Mouse (Mus musculus): Measurements from ENCODE around the gene Vmn2r101. TPM values are rescaled to one million over a fixed set of nuclear protein-coding genes. Genes with fewer than 3 reads are reported as not detected.

Gene Vmn2r101
- not detected in 2 replicates for polyA plus RNA-seq (2015; fragmentation: Nextera tagmentation; extraction: Ambion mirVana)

DNA sequence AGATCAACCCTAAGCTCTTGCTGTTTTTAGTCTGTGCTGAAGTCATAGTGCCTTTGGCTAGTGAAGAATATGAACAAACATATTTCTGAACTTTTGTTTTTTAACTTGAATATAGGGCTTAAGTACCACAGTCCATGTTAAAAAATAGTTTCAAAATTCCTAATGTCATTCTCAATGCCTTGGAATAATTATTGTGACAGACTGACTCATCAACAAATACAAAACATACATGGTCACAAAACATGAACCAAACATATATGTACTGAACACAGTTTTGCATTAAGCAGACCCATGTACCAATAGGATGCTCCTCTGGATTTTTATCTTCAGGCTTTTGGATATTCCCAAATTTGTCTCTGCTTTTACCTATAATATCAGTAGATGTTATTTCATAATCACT, at the start of gene Vmn2r101:
Vmn2r101 (plus strand) TSS at position 301 of the 400 bp plus-strand sequence.
- no peak for ATAC-seq (ENCODE audit: insufficient read depth)
- Histone ChIP-seq H3K27ac (replicated peaks) (no peak within 1 kb of the TSS), H3K9me3 (replicated peaks) (no peaks in the 10 kb centered on the region), H3K36me3 (replicated peaks) (no peaks in the 10 kb centered on the region), H3K27me3 (no peaks in the 10 kb centered on the region), H3K4me2 (no peak within 1 kb of the TSS), H3K4me3 (replicated peaks) (no peak within 1 kb of the TSS), H3K9ac (no peak within 1 kb of the TSS), H3K4me1 (replicated peaks) (no peaks in the 10 kb centered on the region)

DNA sequence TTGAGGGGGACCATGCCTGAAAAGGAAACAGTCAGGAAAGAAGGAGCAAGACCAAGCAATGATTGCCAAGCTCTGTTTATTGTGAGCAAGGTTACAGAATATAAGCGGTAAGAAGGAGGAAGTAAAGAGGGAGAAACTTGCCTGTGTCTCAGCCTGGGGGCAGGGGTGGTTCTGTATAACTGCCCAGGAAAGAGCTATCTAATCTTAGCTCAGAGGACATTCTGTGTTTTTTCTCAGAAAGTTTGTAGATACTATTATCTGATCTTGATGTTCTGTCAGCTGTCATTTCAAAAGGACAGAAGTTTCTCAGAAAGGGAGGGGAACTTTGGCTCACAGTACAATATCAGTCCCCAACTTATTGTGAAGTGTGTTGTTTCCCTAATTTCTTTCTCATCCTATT, 52.3 kb downstream of the Vmn2r101 start:
- Histone ChIP-seq H3K9ac (no peak overlapping the region), H3K9me3 (replicated peaks) (no peaks in the 10 kb centered on the region; the same call in 1 of the 2 replicates), H3K27me3 (no peaks in the 10 kb centered on the region), H3K27ac (replicated peaks) (no peak overlapping the region), H3K4me3 (replicated peaks) (no peak overlapping the region), H3K4me2 (no peak overlapping the region), H3K36me3 (replicated peaks) (no peaks in the 10 kb centered on the region), H3K4me1 (replicated peaks) (no peaks in the 10 kb centered on the region)
- WGBS (ENCODE audit: insufficient replicate concordance): 71% methylated on average over 1 of the region's 1 CpGs
- no peak for ATAC-seq (ENCODE audit: insufficient read depth)

DNA sequence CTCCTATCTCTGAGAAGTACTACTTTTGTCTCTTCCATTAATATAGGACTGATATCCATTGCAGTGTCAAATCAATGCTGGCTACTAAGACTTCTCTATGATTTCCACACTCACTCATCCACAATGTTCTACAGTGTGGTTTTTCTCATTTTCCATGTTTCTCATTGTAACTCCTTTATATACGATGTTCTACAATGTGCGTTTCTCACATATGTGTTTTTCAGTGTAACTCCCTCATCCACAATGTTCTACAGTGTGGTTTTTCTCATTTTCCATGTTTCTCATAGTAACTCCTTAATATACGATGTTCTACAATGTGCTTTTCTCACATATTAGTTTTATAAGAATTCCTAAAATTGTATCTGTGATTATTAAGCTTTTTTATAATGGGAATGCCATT, 81.4 kb downstream of the Vmn2r101 start:
- Histone ChIP-seq H3K27me3 (no peaks in the 10 kb centered on the region), H3K4me1 (replicated peaks) (no peaks in the 10 kb centered on the region), H3K27ac (replicated peaks) (no peak overlapping the region), H3K4me2 (no peak overlapping the region), H3K4me3 (replicated peaks) (no peak overlapping the region), H3K9ac (no peak overlapping the region), H3K9me3 (replicated peaks) (no peaks in the 10 kb centered on the region), H3K36me3 (replicated peaks) (no peaks in the 10 kb centered on the region)
- ATAC-seq (ENCODE audit: insufficient read depth): no peak
- 43% methylated on average over 3 of the region's 3 CpGs for WGBS (ENCODE audit: insufficient replicate concordance)

DNA sequence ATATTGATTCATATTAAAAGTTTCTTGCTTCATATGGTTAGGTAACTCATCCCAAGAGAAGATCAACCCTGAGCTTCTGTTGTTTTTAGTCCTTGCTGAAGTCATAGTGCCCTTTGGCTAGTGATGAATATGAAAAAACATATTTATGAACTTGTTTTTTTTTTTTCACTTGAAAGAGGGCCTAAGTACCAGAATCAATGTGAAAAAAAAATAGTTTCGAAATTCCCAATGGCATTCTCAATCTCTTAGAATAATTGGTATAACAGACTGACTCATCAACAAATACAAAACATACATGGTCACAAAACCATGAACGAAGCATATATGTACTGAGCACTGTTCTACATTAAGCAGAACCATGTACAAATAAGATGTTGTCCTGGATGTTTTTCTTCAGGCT, 83.0 kb downstream of the Vmn2r101 start, which contains the start of gene Vmn2r102:
Vmn2r102 (plus strand) TSS at position 301 of the 400 bp plus-strand sequence.
- WGBS (ENCODE audit: insufficient replicate concordance): 37% methylated on average over 2 of the region's 2 CpGs
- Histone ChIP-seq H3K36me3 (replicated peaks) (no peaks in the 10 kb centered on the region), H3K9ac (no peak within 1 kb of the TSS), H3K4me1 (replicated peaks) (no peaks in the 10 kb centered on the region), H3K4me2 (no peak within 1 kb of the TSS), H3K4me3 (replicated peaks) (no peak within 1 kb of the TSS), H3K9me3 (replicated peaks) (no peaks in the 10 kb centered on the region), H3K27me3 (no peaks in the 10 kb centered on the region), H3K27ac (replicated peaks) (no peak within 1 kb of the TSS)
- ATAC-seq (ENCODE audit: insufficient read depth): no peak

Other genes with a start within 250 kb of the Vmn2r101 start
- gene Vmn2r99, start 215.3 kb upstream of the Vmn2r101 start, polyA plus RNA-seq (2015; fragmentation: Nextera tagmentation; extraction: Ambion mirVana): not detected in 2 replicates
- gene Vmn2r100, start 72.5 kb upstream of the Vmn2r101 start, polyA plus RNA-seq (2015; fragmentation: Nextera tagmentation; extraction: Ambion mirVana): not detected in 2 replicates
- not detected in 2 replicates for gene Vmn2r102, start 83.1 kb downstream of the Vmn2r101 start, polyA plus RNA-seq (2015; fragmentation: Nextera tagmentation; extraction: Ambion mirVana)
- gene Vmn2r103, start 196.1 kb downstream of the Vmn2r101 start, polyA plus RNA-seq (2015; fragmentation: Nextera tagmentation; extraction: Ambion mirVana): not detected in 2 replicates